Mouse (Mus musculus): ENCODE data around the gene Shf. TPM values are rescaled to one million over a fixed set of nuclear protein-coding genes. Genes with fewer than 3 reads are reported as not detected.
"Not testable (repeated sequence)": the region's sequence is repeated elsewhere in the genome, so short reads cannot be mapped to it uniquely, and the experiment has no call there.

Gene Shf
- polyA plus RNA-seq (2015; fragmentation: Nextera tagmentation; extraction: Ambion mirVana) = 12.0 and 13.3 TPM in 2 replicates

DNA sequence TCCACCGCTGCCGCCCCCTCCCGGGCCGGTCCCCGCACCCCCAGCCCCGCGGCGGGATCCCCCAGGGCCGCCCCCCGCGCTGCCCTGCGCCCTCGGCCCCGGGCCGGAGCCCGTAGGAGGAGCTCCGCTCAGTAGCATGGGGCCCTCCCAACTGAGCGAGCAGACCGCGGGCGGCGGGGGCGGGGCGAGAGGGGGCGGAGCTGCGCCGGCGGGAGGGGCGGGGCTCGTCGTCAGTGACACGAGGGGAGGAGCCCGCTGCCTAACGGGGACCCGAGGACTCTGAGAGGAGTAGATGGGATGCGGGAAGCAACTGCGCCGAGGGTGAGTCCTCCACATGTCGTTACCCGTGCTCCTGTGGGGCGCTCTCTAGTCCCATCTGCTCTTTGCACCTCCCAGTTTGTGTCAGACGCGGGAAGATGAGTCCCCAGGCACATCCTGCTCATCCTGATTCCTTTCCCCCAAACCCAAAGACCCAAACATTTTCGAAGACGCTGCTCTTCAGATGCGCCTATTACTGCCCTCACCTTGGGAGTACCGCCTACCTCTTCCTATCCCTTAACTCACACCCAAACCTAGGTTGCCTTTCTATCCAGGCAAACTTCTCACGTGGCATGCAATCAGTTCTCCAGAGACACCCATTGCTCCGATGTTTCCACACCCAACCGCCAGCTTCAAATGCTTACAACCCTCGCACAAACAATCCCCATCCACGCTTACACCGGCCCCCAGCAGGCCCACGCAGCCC lies at the start of gene Shf:
TSS of gene Shf (minus strand) at position 168 of the 745 bp plus-strand sequence.
- H3K9ac ChIP-seq = peak within 1 kb of the TSS; percentile 88
- H3K27me3 ChIP-seq (replicated peaks) = no peaks in the 10 kb centered on the region
- peaks cover 27% of the 10 kb centered on the region for H3K4me1 ChIP-seq
- under 1% methylated on average over 40 of the region's 54 CpGs for WGBS
- no peaks in the 10 kb centered on the region for H3K36me3 ChIP-seq (replicated peaks)
- H3K4me2 ChIP-seq = peak within 1 kb of the TSS; percentile 68
- peak; percentile 89 for ATAC-seq (replicated peaks)
- no peaks in the 10 kb centered on the region for H3K9me3 ChIP-seq
- H3K27ac ChIP-seq = peak within 1 kb of the TSS; percentile 73
- H3K4me3 ChIP-seq = peak within 1 kb of the TSS; percentile 91

DNA sequence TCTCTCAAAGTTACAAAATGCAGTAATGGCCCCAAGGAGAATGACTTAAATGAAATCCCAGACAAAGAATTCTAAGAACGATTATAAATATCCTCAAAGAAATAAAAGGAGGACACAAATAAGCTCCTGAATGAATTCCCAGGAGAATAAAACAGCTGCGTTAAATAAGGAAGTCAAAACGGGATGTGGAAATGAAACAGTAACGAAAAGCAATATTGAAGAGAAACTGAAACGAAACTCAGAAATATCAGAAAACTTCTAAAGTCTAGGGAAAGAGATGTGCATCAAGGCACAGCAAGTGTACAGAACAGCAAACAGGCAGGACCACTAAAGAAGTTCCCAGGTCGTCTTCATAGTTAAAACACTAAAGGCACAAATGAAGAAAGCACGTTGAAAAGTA lies 40.0 kb upstream of the Shf start:
- H3K27me3 ChIP-seq (replicated peaks) = no peaks in the 10 kb centered on the region
- no peak overlapping the region for H3K4me2 ChIP-seq
- H3K9me3 ChIP-seq = no peaks in the 10 kb centered on the region
- no peak overlapping the region for H3K4me3 ChIP-seq
- 83% methylated on average over 7 of the region's 7 CpGs for WGBS
- no peak overlapping the region for H3K27ac ChIP-seq
- no peak for ATAC-seq (replicated peaks)
- H3K36me3 ChIP-seq (replicated peaks) = no peaks in the 10 kb centered on the region
- H3K4me1 ChIP-seq = no peaks in the 10 kb centered on the region
- no peak overlapping the region for H3K9ac ChIP-seq

DNA sequence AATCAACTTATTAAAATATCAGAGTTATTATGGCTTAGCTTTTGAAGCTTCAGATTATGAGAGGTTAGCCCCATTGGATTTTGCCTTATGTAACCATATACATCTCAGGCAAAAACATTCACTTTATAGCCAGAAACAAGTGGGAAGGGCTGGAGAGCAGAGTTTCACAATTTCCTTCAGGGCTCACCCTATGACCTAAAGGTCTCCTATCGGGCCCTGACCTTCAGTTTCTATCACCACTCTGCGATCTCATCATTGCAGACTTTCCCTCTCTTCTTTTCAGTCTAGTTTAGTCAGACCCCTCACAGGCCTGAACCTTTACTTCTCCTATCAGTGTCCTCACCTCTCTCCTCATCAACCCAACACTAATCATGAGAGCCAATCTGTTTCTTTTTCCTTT lies 38.6 kb upstream of the Shf start:
- no peaks in the 10 kb centered on the region for H3K4me1 ChIP-seq
- ATAC-seq (replicated peaks) = no peak
- no peaks in the 10 kb centered on the region for H3K27me3 ChIP-seq (replicated peaks)
- no peaks in the 10 kb centered on the region for H3K36me3 ChIP-seq (replicated peaks)
- H3K4me3 ChIP-seq = no peak overlapping the region
- H3K27ac ChIP-seq = no peak overlapping the region
- no peak overlapping the region for H3K4me2 ChIP-seq
- H3K9me3 ChIP-seq = no peaks in the 10 kb centered on the region
- H3K9ac ChIP-seq = no peak overlapping the region
- WGBS = 88% methylated on average over 2 of the region's 2 CpGs

DNA sequence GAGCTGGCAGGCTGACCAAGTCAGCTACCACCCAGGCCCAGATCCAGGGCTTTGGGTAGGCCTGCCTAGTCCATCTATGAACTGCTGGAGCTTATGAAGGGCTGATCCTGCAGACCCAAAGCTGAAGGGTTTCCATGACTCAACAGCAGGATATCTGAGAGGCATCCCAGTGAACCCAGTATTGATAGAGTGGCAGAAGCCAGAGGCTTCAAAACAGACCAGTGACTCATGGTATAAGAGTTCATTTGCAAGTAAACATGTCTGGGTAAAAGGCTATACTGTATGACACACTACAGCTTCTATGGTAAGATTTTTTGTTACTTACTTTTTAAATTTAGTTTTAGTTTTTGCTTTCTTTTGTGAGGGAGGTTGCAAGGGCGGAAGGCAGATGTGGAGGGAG lies 27.2 kb upstream of the Shf start:
- H3K9me3 ChIP-seq = no peaks in the 10 kb centered on the region
- WGBS = 90% methylated on average over 1 of the region's 1 CpGs
- no peaks in the 10 kb centered on the region for H3K27me3 ChIP-seq (replicated peaks)
- H3K4me2 ChIP-seq = no peak overlapping the region
- H3K9ac ChIP-seq = no peak overlapping the region
- H3K4me3 ChIP-seq = no peak overlapping the region
- no peaks in the 10 kb centered on the region for H3K36me3 ChIP-seq (replicated peaks)
- no peaks in the 10 kb centered on the region for H3K4me1 ChIP-seq
- no peak overlapping the region for H3K27ac ChIP-seq
- no peak for ATAC-seq (replicated peaks)

DNA sequence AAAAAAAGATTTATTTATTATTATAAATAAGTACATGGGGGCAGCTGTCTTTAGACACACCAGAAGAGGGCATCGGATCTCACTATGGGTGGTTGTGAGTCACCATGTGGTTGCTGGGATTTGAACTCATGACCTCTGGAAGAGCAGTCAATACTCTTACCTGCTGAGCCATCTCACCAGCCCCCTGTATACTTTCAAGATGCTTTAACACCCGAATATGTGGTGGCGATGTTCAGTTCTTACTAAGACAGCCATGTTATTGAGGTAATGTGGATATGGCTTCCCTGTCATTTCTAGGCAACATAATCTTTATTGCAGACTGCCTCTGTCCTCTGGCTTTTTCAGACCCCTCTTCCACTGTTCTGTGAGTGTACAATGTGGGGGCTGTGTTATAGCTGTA lies 18.2 kb upstream of the Shf start:
- not testable (repeated sequence) for H3K36me3 ChIP-seq (replicated peaks); H3K27ac ChIP-seq; ATAC-seq (replicated peaks); H3K4me2 ChIP-seq; H3K4me1 ChIP-seq; H3K27me3 ChIP-seq (replicated peaks); H3K4me3 ChIP-seq; H3K9ac ChIP-seq; H3K9me3 ChIP-seq
- WGBS = 97% methylated on average over 3 of the region's 3 CpGs

DNA sequence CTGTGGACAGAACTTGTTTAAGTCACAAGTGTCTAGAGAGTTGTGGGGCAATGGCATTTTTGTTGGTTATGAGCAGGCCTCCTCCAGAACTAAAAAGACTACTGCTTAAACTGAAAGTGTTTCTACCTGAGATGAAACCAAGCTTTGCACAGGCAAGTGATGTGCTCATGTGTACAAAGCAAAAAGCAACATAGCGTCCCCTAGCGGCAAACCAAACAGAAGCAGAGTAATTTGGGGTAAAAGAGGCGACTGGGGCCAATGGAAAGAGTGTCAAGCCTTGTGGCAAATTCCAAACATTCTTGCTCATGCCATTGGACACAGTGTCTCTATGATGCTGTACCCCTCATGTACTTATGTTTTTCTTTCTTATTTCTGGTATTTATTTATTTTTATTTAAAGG lies 16.1 kb upstream of the Shf start:
- no peaks in the 10 kb centered on the region for H3K4me1 ChIP-seq
- no peak overlapping the region for H3K4me2 ChIP-seq
- H3K27me3 ChIP-seq (replicated peaks) = no peaks in the 10 kb centered on the region
- 47% methylated on average over 3 of the region's 3 CpGs for WGBS
- no peaks in the 10 kb centered on the region for H3K36me3 ChIP-seq (replicated peaks)
- H3K9me3 ChIP-seq = no peaks in the 10 kb centered on the region
- H3K4me3 ChIP-seq = no peak overlapping the region
- no peak overlapping the region for H3K27ac ChIP-seq
- no peak for ATAC-seq (replicated peaks)
- no peak overlapping the region for H3K9ac ChIP-seq

DNA sequence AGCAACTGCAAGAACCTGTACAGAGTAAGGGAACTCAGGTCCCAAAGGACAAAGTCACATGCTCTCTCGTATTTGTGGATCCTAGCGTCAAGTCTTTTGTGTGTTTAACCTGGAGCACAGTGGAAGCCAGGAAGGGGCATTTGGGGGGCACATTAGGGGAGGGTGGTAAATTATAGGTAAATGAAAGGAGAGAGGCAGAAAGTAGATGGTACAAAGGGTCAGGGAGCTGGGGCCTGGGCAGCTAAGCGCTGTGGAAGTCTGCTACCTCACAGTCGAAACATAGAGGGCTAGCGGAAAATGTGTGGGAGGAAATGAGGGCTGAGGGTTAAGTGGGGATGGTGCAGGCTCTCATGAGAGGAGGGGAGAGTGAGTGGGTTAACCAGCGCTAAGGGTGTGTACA lies 13.2 kb upstream of the Shf start:
- no peak for ATAC-seq (replicated peaks)
- Histone ChIP-seq H3K9me3 (no peaks in the 10 kb centered on the region), H3K4me2 (no peak overlapping the region), H3K36me3 (replicated peaks) (no peaks in the 10 kb centered on the region), H3K27me3 (replicated peaks) (no peaks in the 10 kb centered on the region), H3K4me3 (no peak overlapping the region), H3K4me1 (peaks cover 3% of the 10 kb centered on the region; the same call in 1 of the 2 replicates), H3K27ac (no peak overlapping the region), H3K9ac (no peak overlapping the region)
- WGBS = 85% methylated on average over 6 of the region's 6 CpGs

DNA sequence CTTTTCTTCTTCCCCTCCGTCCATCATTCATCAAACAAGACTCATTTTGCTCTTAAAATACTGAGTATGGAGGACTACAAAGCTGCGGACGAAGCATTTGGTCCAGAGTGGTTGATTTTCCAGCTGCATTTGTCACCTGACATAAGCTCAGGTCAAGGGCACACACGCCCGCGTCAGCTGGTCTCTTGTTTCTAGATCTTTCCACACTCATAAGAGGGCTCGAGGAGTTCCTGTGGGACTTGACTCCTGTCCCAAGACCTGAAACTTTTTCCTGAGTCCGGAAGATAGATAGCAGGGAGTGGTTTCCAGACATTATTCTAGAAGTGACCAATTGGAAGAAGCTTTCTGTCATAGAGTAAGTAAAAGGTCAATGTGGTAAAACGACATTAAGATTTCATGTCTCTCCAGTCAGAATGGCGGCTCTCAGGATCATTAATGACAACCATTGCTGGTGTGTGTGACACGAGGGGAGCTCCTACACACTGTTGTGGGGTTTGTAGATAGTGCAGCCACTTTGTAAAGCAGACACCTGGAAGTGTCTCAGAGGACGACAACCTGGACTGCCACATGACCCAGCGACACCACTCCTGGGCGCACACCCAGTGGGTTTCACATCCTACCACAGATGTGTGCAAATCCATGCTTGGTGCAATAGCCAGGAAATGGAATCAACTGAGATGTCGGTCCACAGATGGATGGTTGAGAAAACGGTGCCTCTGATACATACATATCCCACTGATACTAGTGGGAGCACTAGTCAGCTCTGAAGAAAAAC lies 12.6 kb upstream of the Shf start:
- ATAC-seq (replicated peaks) = no peak
- Histone ChIP-seq H3K27me3 (replicated peaks) (no peaks in the 10 kb centered on the region), H3K27ac (no peak overlapping the region), H3K9me3 (no peaks in the 10 kb centered on the region), H3K4me1 (peaks cover 3% of the 10 kb centered on the region; the same call in 1 of the 2 replicates), H3K4me2 (no peak overlapping the region), H3K4me3 (no peak overlapping the region), H3K9ac (no peak overlapping the region), H3K36me3 (replicated peaks) (no peaks in the 10 kb centered on the region)
- 76% methylated on average over 16 of the region's 16 CpGs for WGBS

DNA sequence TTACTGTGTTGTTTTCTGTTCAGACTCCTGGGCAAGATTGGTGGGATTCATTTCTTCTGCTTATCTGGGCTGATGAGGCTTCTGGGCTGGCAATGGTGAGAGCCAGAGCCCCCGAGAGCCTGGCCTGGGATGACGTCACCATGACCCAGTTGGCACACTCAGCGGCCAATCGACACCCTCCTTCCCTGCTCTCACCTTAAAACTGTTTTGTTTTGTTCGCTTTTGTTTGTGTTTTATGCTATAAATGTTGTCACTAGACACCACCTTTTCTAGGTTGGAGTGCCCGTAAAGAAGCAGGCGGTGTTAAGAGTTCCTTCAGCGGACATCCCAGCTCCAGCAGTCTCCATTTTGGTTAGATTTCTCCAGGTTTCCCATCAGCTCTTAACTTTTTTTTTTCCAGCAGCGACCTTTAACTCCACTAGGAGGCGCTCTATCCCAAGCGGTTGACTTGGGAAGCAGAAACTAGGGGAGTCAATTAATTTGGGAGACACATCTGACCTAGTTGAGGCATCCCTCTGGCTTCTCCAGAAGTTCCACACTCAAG lies 11.9 kb upstream of the Shf start:
- Histone ChIP-seq H3K4me2 (peak overlapping the region; percentile 35; the same call in 1 of the 2 replicates), H3K9ac (no peak overlapping the region), H3K9me3 (no peaks in the 10 kb centered on the region), H3K27me3 (replicated peaks) (no peaks in the 10 kb centered on the region), H3K4me1 (peaks cover 6% of the 10 kb centered on the region), H3K36me3 (replicated peaks) (no peaks in the 10 kb centered on the region), H3K27ac (no peak overlapping the region), H3K4me3 (peak overlapping the region; percentile 17; the same call in 1 of the 2 replicates)
- ATAC-seq (replicated peaks) = no peak
- WGBS = 12% methylated on average over 11 of the region's 11 CpGs

DNA sequence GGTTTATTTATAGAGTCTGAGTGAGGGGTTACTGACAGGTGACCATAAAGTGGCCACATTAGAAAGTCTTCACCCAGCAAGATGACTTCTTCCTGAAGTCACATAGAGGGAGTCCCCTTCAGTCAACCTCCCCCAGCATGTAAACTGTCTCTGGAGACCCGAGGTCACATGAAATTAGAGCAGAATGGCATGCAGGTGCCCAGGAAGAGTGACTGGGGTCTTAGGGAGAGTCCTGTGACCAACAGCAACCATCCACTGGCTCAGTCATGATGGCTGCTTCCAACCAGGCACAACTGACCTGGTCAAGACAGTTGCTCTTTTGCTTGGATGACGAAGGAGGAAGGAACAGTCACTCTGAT lies 10.3 kb upstream of the Shf start:
- ATAC-seq (replicated peaks) = no peak
- H3K9me3 ChIP-seq = no peaks in the 10 kb centered on the region
- H3K4me1 ChIP-seq = peaks cover 11% of the 10 kb centered on the region
- H3K9ac ChIP-seq = no peak overlapping the region
- H3K4me2 ChIP-seq = no peak overlapping the region
- no peak overlapping the region for H3K27ac ChIP-seq
- no peak overlapping the region for H3K4me3 ChIP-seq
- no peaks in the 10 kb centered on the region for H3K36me3 ChIP-seq (replicated peaks)
- no peaks in the 10 kb centered on the region for H3K27me3 ChIP-seq (replicated peaks)
- 48% methylated on average over 2 of the region's 2 CpGs for WGBS

DNA sequence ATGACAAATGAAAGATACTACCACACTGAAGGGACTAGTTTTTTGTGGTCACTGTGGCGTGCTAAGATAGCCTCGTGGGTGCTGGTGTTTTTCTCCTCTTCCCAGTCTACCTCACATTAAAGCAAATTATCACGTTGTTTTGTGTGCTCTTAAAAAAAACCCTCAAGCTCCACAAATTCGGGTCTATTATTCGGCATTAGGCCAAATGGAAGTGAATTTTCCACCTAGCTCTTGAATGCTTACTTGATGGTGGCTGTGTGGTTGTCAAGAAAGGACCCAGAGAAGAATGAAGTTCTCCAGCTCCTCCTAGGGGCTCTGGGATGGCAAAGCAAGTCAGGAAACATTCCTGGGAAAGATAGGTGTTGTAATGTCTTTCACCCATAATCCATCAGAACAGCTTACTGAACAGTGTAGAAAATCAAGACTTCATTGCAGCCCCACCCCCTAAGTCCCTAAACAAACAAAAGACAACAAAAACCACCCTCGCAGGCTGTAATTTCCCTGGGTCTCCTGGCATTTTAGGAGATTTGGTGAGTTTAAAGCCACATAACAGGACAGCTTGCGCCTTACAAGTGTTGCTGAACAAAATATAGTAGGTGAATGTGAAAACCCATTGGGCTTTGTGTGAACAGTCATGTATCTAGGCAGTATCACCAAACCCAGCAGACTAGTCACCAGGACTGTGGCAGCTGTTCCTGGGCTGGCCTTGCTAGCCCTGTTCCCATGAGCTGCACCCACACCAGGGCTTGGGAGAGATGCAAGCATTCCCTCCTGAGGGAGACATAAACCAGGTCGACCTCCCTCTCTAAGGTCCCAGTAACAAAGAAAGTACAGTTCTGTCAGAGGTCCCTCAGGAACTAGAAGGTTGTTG lies 9.7 kb upstream of the Shf start:
- ATAC-seq (replicated peaks) = 0 out of 2 replicates have a peak, but pooled peaks have one; percentile 12
- Histone ChIP-seq H3K4me2 (peak overlapping the region; percentile 45), H3K27me3 (replicated peaks) (no peaks in the 10 kb centered on the region), H3K4me1 (peaks cover 13% of the 10 kb centered on the region), H3K27ac (peak overlapping the region; percentile 90), H3K9ac (peak overlapping the region; percentile 57; the same call in 1 of the 2 replicates), H3K36me3 (replicated peaks) (no peaks in the 10 kb centered on the region), H3K4me3 (peak overlapping the region; percentile 51), H3K9me3 (no peaks in the 10 kb centered on the region)
- 17% methylated on average over 8 of the region's 8 CpGs for WGBS
